Mouse (Mus musculus) brown adipose tissue, adult 24 weeks (tissue): Measurements from ENCODE around the gene Specc1l. TPM values are rescaled to one million over a fixed set of nuclear protein-coding genes. Genes with fewer than 3 reads are reported as not detected.

Experiments used
- H3K27ac ChIP-seq: fragments of 200-500 bp; replicated peaks from 2 replicates; pipeline ENCODE4 v1.5.1; 2012; ENCODE audit warnings: low read depth, mild to moderate bottlenecking, low read length
- H3K4me1 ChIP-seq: fragments of 200-500 bp; 2 replicates; pipeline ENCODE4 v1.6.1; 2012; ENCODE audit warnings: low read length, mixed read lengths; ENCODE audit not compliant: control insufficient read depth, insufficient read depth, insufficient read length
- H3K4me3 ChIP-seq: fragments of 200-500 bp; 2 replicates; pipeline ENCODE4 v1.5.1; 2012; ENCODE audit warnings: low read depth, mild to moderate bottlenecking, low read length, moderate library complexity; ENCODE audit not compliant: insufficient read depth
- polyA plus RNA-seq: library from polyadenylated mRNA; stranded (reverse); fragments of >200 nt; gene quantifications from 2 replicates; pipeline ENCODE4 v1.2.4, GENCODE M21; 2012; ENCODE audit not compliant: missing spikeins, insufficient read depth, insufficient read length

The Specc1l gene
- polyA plus RNA-seq, 1 experiment: 15.1 TPM

DNA sequence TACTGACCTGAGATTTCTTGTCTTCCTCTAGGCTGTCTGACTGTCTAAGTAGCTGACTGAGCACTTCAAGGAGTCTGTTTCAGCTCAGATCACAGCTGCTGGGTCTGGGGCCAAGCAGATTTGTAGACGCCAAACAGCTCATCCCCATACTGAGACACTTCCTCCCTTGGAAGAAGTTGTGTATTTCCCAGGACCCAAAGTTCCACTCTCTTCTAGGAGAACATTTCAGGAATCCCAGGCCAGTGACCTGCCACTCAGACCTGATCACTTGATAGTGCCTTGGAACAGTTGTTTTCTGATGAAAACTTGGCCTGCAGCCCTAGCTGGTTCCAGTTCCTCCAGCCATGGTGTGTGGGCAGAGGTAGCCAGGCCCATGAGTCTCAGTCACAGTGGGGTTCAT, 11.1 kb upstream of the Specc1l start:
- H3K27ac ChIP-seq: no peak overlapping the region
- H3K4me3 ChIP-seq: no peak overlapping the region
- no peaks in the 10 kb centered on the region for H3K4me1 ChIP-seq

DNA sequence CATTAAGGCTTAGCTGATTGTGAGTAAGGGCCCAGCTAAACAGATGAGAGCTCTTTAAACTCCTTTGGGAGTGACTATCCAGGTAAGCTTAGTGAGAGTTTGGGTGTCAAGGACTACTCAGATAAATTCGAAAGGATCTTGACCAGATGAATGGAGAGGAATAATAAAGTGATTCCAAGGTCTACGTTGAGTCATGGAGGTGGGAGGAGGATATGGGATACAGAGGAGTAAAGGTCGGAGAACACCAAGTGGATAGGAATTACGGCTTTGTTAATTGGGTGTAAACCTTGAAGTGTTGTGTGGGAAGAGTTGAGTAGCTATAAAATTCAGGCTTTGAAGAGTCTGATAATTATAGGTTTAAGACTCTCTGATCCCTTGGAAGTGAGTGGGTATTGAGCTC, 5.7 kb upstream of the Specc1l start:
- no peak overlapping the region for H3K4me3 ChIP-seq
- H3K27ac ChIP-seq: no peak overlapping the region

DNA sequence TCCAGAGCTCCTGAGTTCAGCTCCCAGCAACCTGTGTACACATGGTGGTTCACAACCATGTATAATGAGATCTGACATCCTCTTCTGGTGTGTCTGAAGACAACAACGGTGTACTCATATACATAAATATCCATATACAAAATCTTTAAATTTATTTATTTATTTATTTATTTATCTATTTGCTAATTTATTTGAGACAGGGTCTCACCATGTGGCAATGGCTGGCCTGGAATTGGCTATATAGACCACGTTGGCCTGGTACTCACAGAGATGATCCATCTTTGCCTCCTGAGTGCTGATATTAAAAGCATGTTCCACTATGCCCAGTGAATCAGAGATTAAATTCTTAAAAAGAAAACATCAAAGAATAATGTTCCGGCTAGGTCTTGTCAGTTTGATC, 1.0 kb upstream of the Specc1l start:
- Histone ChIP-seq H3K4me3 (no peak overlapping the region), H3K27ac (no peak overlapping the region), H3K4me1 (peaks cover 2% of the 10 kb centered on the region)

More for the DNA sequence above, 5.7 kb upstream of the Specc1l start:
- H3K4me1 ChIP-seq: no peaks in the 10 kb centered on the region

DNA sequence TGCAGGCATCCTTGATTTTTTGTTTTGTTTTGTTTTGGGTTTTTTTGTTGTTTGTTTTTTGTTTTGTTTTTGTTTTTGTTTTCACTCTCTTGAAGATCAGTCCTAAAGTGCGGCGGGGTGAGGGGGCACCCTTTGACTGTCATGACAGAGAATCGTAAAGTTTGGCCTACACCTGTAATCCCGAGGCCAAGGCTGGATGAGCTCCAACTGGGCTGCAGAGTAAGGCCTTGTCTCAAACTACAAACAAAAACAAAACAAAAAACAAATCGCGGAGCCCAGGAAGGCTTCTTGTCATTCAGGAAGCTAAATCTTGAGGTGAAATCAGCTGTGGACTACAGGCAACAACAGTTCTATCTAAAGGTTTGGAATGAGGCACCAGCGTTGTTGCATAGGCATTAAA, 1.1 kb downstream of the Specc1l start:
- no peak overlapping the region for H3K27ac ChIP-seq
- H3K4me3 ChIP-seq: peak overlapping the region; percentile 97
- H3K4me1 ChIP-seq: peaks cover 2% of the 10 kb centered on the region

DNA sequence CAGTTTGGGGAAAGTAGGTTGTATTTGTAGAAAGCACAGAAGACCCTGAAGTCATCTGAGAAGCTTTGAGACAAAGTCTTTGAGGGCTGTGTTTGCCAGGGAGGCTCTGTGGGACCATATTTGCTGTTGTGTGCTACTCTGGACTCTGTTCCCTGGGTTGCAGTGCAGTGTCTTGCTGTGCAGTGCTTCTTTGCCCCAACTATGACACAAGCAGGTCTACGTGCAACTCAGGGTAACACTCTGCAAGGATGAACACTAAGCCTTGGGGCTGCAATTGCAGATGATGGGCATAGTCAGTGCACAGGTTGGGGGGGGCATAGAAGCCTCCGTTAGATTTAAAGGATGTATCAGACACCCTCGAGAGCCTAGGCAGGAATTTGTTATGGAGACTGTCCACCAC, 8.8 kb downstream of the Specc1l start:
- no peak overlapping the region for H3K27ac ChIP-seq

DNA sequence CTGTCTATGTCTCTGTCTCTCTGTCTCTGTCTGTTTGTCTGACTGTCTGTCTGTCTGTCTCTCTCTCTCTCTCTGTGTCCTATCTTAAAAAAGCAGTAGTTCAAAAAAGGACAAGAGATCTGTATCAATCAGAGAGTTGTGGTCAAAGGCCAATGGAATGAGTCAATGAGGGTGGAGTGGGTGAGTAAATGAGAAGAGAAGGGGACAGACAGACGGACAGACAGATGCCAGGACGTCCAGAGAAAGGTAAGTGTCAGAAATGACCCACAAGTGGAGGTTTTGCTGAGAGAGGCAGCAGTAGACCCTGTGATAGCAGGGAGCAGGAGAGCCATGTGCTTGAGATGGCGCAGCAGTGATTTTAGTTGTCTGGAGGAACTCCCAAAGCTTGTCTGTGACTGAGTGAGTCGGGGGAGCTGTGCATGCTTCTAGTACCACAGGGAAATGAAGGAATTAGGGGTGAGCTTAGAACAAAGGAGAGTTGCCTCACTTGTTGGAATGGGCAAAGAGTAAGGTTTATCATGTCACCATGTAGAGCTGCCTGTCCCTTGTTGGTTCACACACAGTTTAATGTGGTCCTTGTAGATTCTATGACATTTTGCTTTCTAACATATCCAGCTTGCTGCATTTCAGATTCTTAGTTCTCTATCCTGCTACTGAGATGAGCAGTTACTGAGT, 10.2 kb downstream of the Specc1l start:
- H3K4me3 ChIP-seq: no peak overlapping the region
- peak overlapping the region; percentile 61 for H3K27ac ChIP-seq
- peaks cover 22% of the 10 kb centered on the region for H3K4me1 ChIP-seq

More for the DNA sequence above, 8.8 kb downstream of the Specc1l start:
- H3K4me1 ChIP-seq: peaks cover 22% of the 10 kb centered on the region
- H3K4me3 ChIP-seq: no peak overlapping the region

DNA sequence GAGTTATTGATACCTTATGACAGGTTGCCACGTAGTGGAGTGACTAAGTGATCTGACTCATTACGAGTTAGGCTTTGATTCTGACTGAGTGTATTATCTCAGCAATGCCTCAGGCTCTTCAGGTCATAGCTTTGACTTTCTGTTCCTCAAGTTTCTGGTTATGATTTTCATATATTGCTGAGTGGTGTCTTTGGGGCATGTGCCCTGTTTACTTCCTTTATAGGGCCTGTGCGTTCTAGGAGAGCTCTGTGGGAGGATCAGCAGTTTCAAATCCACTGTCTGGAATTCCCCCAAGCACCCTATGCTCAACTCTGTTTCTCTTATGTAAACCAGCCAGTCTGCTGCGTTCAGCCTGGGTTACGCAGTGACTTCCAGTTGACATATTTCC, 10.7 kb downstream of the Specc1l start:
- H3K27ac ChIP-seq: peak overlapping the region; percentile 65; the same call in 1 of the 2 replicates
- H3K4me3 ChIP-seq: no peak overlapping the region
- peaks cover 22% of the 10 kb centered on the region for H3K4me1 ChIP-seq

DNA sequence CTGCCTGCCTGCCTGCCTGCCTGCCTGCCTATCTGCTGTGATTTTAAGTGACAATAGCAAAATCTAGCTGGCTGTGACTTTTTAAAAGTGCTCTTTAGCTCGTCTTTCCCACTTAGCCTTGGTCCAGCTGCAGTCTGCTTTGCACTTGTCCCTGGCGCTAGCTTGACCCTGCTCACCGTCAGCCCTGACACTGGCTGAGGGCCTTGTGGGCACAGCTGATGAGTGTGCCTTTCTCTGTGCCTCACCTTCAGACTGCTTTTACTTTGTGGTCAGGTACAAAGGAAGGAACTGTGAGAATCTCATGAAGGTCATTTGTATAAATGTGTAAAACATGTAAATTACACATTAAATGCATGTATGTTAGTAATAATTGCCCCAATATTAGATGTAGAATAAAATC, 12.3 kb downstream of the Specc1l start:
- no peak overlapping the region for H3K4me3 ChIP-seq
- peaks cover 22% of the 10 kb centered on the region for H3K4me1 ChIP-seq
- 0 out of 2 replicates have a peak overlapping the region, but pooled peaks have one; percentile 36 for H3K27ac ChIP-seq

DNA sequence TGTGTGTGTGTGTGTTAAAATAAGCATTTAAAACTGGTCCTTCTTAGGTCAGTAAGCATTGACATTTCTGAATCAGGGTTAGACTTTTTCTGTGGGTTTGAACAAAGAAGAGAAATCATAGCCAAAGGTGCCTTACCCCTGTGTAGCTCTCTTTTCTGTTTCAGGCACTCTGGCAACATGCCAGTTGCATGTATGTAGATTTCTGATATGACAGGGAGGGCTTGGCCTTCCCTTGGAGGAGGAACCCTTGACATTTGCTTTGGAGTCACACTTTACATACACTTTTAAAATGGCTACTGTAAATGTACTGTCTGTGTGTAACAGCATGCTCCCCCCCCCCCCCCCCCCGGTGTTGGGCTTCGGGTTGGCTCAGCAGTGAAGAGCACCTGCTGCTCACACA, 12.8 kb downstream of the Specc1l start:
- H3K4me3 ChIP-seq: no peak overlapping the region

DNA sequence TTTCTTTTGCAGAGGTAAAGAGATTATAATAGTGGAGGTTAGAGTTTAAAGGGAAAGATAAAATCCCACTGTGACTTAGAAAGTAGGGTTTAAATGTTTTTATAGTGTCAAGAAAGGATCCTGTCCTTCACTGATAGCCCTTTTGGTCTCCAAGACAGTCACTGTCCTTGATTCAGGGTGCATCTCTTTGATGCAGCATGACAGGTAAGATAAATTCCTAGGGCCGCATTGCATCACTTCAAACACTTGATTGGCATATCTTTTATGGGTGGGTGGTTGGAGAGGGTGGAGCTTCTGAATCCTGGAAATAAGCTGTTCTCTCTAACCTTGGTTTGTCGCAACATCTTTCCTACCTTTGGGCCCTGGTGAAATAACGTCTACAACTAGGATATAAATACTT, 15.5 kb downstream of the Specc1l start:
- no peak overlapping the region for H3K27ac ChIP-seq
- H3K4me1 ChIP-seq: peaks cover 4% of the 10 kb centered on the region
- H3K4me3 ChIP-seq: no peak overlapping the region

More for the DNA sequence above, 12.8 kb downstream of the Specc1l start:
- Histone ChIP-seq H3K4me1 (peaks cover 22% of the 10 kb centered on the region), H3K27ac (no peak overlapping the region)

DNA sequence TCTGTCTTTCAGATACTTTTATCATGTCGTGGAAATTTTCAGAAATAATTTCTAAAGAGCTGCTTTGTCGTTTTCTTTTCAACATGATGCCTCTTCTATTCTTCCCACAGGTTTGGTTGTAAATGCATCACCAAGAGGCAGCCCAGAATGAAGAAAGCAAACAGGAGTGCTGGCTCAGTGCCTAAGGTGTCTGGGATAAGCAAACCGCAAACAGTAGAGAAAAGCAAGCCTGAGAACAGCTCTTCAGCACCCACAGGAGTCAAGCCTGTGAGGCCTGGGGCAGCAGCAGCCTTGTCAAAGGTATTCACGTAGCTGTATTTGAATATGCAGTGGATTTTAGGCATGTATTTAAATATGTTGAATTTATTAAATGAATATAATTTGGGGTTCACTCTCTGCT, 18.7 kb downstream of the Specc1l start:
- H3K4me1 ChIP-seq: no peaks in the 10 kb centered on the region
- no peak overlapping the region for H3K27ac ChIP-seq
- no peak overlapping the region for H3K4me3 ChIP-seq

DNA sequence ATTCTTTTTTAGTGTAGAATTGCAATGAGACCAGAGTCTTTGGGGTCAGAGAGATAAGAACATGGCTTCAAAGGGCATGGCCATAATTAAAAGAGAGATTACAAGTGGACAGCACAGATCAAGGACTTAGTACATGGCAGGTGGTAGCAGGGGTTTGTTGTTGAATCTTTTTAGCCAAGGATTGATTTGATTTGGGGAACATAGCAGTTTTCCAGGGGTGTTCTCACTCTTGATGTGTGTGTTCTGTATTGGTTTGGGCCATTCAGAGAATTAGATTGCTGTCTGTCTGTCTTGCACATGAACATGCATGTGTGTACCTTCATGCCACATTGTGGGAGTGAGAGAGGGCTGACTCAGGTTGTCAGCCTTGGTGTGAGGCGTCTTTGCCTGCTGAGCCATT, 20.0 kb downstream of the Specc1l start:
- Histone ChIP-seq H3K27ac (no peak overlapping the region), H3K4me3 (no peak overlapping the region), H3K4me1 (no peaks in the 10 kb centered on the region)

DNA sequence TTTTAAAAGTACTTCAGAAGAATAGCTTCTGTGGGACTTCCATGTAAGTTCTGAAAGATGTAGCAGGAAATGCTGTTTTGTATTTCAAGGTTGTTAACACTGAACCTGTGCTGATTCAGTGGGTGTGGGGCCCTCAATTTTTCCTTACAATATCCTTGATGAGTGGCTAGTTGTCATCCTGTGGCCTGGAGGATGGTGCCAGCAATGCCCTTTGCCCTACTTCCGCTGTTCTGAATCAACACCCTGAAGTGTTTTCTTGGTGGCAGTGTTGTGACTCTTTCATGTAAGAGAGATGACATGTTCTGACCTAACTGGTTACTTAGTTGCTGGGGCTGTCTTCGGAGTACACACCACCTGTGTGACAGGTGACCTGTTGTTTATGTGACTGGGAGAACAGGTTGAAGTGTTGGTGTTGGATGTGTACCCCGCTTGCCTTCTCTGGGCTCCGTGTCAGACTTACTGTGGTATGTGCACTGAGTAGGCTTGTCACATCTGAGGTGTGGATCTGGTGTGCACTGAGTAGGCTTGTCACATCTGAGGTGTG, 20.8 kb downstream of the Specc1l start:
- Histone ChIP-seq H3K27ac (no peak overlapping the region), H3K4me1 (no peaks in the 10 kb centered on the region), H3K4me3 (no peak overlapping the region)

DNA sequence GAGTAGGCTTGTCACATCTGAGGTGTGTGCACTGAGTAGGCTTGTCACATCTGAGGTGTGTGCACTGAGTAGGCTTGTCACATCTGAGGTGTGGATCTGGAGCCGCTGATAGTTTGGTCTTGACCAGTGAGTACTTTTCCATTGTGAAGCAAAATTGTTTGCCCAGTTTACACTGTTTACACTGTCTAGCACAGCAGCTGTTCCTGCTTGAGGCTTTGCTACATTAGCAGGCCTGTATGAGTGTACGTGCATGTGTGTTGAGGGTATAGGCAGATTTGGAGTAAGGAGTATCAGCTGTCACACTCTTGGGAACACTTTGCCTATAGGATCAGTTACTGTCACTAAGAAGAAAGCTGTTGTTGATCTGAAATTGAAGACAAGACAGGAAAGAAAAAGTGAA, 21.6 kb downstream of the Specc1l start:
- no peaks in the 10 kb centered on the region for H3K4me1 ChIP-seq
- H3K4me3 ChIP-seq: no peak overlapping the region
- H3K27ac ChIP-seq: no peak overlapping the region

DNA sequence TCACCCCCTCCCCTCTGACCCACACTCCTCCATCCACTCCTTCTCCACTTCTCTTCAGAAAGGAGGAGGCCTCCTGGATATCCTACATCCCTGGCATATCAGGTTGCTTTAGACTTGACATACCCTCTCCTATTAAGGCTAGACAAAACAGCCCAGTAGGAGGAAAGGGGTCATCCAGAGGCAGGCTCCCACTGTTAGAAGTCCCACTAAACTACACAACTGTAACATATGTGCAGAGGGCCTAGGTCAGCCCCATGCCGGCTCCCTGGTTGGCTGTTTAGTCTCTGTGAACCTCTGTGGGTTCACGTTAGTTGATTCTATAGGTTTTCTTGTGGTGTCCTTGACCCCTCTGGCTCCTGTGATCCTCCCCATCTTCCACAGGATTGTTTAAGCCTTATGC, 23.9 kb downstream of the Specc1l start:
- H3K4me1 ChIP-seq: no peaks in the 10 kb centered on the region
- no peak overlapping the region for H3K27ac ChIP-seq
- no peak overlapping the region for H3K4me3 ChIP-seq

DNA sequence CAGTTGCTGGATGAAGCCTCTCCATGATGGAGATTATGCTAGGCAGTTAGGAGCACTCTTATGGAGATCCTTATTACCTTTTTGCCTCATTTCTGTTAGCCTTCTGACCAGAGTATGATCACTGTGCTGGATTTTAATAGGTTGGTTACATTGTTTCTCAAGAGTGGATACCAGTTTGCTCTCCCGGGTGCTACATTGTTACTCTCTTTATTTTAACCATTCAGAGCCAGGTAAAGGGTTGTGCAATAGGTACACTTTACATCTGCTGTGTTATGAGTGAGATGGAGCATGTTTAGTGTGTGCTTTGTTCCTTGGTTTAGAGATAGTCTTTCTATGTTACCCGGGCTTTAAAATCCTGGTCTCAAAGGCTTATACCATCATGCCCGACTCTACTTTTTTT, 24.3 kb downstream of the Specc1l start:
- no peak overlapping the region for H3K27ac ChIP-seq
- no peaks in the 10 kb centered on the region for H3K4me1 ChIP-seq
- H3K4me3 ChIP-seq: no peak overlapping the region
